Mouse (Mus musculus): ENCODE measurements around the gene Dnm3. TPM values are rescaled to one million over a fixed set of nuclear protein-coding genes. Genes with fewer than 3 reads are reported as not detected.

Gene Dnm3
- polyA plus RNA-seq, 1 experiment from 2014 or later, result 27.8 TPM

GRCm38 (mm10) chr1:162009086-162009485, 468.7 kb downstream of the Dnm3 start:
- H3K4me3 ChIP-seq, result no peak overlapping the region
- no peaks in the 10 kb centered on the region for H3K27me3 ChIP-seq (replicated peaks)
- ATAC-seq (ENCODE audit: low FRiP score, low read depth), result no peak
- WGBS, result 64% methylated on average over 8 of the region's 8 CpGs
- no peaks in the 10 kb centered on the region for H3K9me3 ChIP-seq
- peaks cover 13% of the 10 kb centered on the region for H3K4me1 ChIP-seq
- peaks cover 2% of the 10 kb centered on the region; the same call in 1 of the 2 replicates for H3K36me3 ChIP-seq
- no peak overlapping the region for H3K9ac ChIP-seq
- H3K4me2 ChIP-seq (replicated peaks), result no peak overlapping the region
- H3K27ac ChIP-seq, result no peak overlapping the region

- Histone ChIP-seq H3K9me3 (no peaks in the 10 kb centered on the region), H3K36me3 (peaks cover 2% of the 10 kb centered on the region; the same call in 1 of the 2 replicates), H3K4me2 (replicated peaks) (no peak overlapping the region), H3K4me3 (no peak overlapping the region), H3K4me1 (peaks cover 13% of the 10 kb centered on the region), H3K27me3 (replicated peaks) (no peaks in the 10 kb centered on the region), H3K27ac (no peak overlapping the region), H3K9ac (no peak overlapping the region)
- 61% methylated on average over 8 of the region's 8 CpGs for WGBS
- ATAC-seq (ENCODE audit: low FRiP score, low read depth), result no peak
These were observed 469.2 kb downstream of the Dnm3 start for GRCm38 (mm10) chr1:162008631-162009067.

GRCm38 (mm10) chr1:162008208-162008607, 469.6 kb downstream of the Dnm3 start:
- Histone ChIP-seq H3K4me2 (replicated peaks) (no peak overlapping the region), H3K4me1 (peaks cover 13% of the 10 kb centered on the region), H3K9ac (no peak overlapping the region), H3K9me3 (no peaks in the 10 kb centered on the region), H3K36me3 (peaks cover 2% of the 10 kb centered on the region; the same call in 1 of the 2 replicates), H3K27ac (no peak overlapping the region), H3K4me3 (no peak overlapping the region), H3K27me3 (replicated peaks) (no peaks in the 10 kb centered on the region)
- 65% methylated on average over 4 of the region's 4 CpGs for WGBS
- no peak for ATAC-seq (ENCODE audit: low FRiP score, low read depth)

- Histone ChIP-seq H3K4me3 (no peak overlapping the region), H3K36me3 (peaks cover 2% of the 10 kb centered on the region; the same call in 1 of the 2 replicates), H3K9ac (no peak overlapping the region), H3K4me1 (peaks cover 13% of the 10 kb centered on the region), H3K4me2 (replicated peaks) (no peak overlapping the region), H3K9me3 (no peaks in the 10 kb centered on the region), H3K27me3 (replicated peaks) (no peaks in the 10 kb centered on the region), H3K27ac (no peak overlapping the region)
- ATAC-seq (ENCODE audit: low FRiP score, low read depth), result no peak
- 78% methylated on average over 9 of the region's 9 CpGs for WGBS
These were observed 471.7 kb downstream of the Dnm3 start for GRCm38 (mm10) chr1:162006109-162006508.

- Histone ChIP-seq H3K27ac (peak overlapping the region; percentile 42), H3K36me3 (no peaks in the 10 kb centered on the region), H3K9me3 (no peaks in the 10 kb centered on the region), H3K9ac (0 out of 2 replicates have a peak overlapping the region, but pooled peaks have one; percentile 5), H3K4me1 (peaks cover 17% of the 10 kb centered on the region), H3K4me2 (replicated peaks) (peak overlapping the region; percentile 28; the same call in 1 of the 2 replicates), H3K4me3 (no peak overlapping the region), H3K27me3 (replicated peaks) (no peaks in the 10 kb centered on the region)
- no peak for ATAC-seq (ENCODE audit: low FRiP score, low read depth)
- WGBS, result 46% methylated on average over 23 of the region's 23 CpGs
These were observed 472.7 kb downstream of the Dnm3 start for GRCm38 (mm10) chr1:162004821-162005770.

- Histone ChIP-seq H3K27me3 (replicated peaks) (no peaks in the 10 kb centered on the region), H3K4me1 (peaks cover 19% of the 10 kb centered on the region), H3K4me3 (no peak overlapping the region), H3K9ac (no peak overlapping the region), H3K9me3 (no peaks in the 10 kb centered on the region), H3K36me3 (no peaks in the 10 kb centered on the region), H3K27ac (peak overlapping the region; percentile 42), H3K4me2 (replicated peaks) (peak overlapping the region; percentile 28; the same call in 1 of the 2 replicates)
- 53% methylated on average over 7 of the region's 7 CpGs for WGBS
- no peak for ATAC-seq (ENCODE audit: low FRiP score, low read depth)
These were observed 473.4 kb downstream of the Dnm3 start for GRCm38 (mm10) chr1:162004518-162004780.

GRCm38 (mm10) chr1:162003729-162004517, 473.9 kb downstream of the Dnm3 start:
- Histone ChIP-seq H3K27ac (peak overlapping the region; percentile 42; the same call in 1 of the 2 replicates), H3K4me2 (replicated peaks) (0 out of 2 replicates have a peak overlapping the region, but pooled peaks have one; percentile 24), H3K4me1 (peaks cover 22% of the 10 kb centered on the region), H3K4me3 (no peak overlapping the region), H3K9ac (no peak overlapping the region), H3K27me3 (replicated peaks) (no peaks in the 10 kb centered on the region), H3K9me3 (no peaks in the 10 kb centered on the region), H3K36me3 (no peaks in the 10 kb centered on the region)
- no peak for ATAC-seq (ENCODE audit: low FRiP score, low read depth)
- 54% methylated on average over 14 of the region's 14 CpGs for WGBS

- 54% methylated on average over 8 of the region's 8 CpGs for WGBS
- ATAC-seq (ENCODE audit: low FRiP score, low read depth), result no peak
- peaks cover 22% of the 10 kb centered on the region for H3K4me1 ChIP-seq
These were observed 476.5 kb downstream of the Dnm3 start for GRCm38 (mm10) chr1:162001328-162001727.

GRCm38 (mm10) chr1:161999882-162000371, 477.9 kb downstream of the Dnm3 start:
- no peak overlapping the region for H3K4me3 ChIP-seq
- peak; percentile 90 for ATAC-seq (ENCODE audit: low FRiP score, low read depth)

More at GRCm38 (mm10) chr1:162001328-162001727, 476.5 kb downstream of the Dnm3 start:
- Histone ChIP-seq H3K4me3 (no peak overlapping the region), H3K27me3 (replicated peaks) (no peaks in the 10 kb centered on the region), H3K9ac (no peak overlapping the region), H3K36me3 (no peaks in the 10 kb centered on the region), H3K4me2 (replicated peaks) (no peak overlapping the region), H3K9me3 (no peaks in the 10 kb centered on the region), H3K27ac (no peak overlapping the region)

GRCm38 (mm10) chr1:161999338-161999737, 478.5 kb downstream of the Dnm3 start:
- peak; percentile 23; the same call in 1 of the 2 replicates for ATAC-seq (ENCODE audit: low FRiP score, low read depth)
- Histone ChIP-seq H3K9ac (no peak overlapping the region; the same call in 1 of the 2 replicates), H3K9me3 (no peaks in the 10 kb centered on the region), H3K36me3 (no peaks in the 10 kb centered on the region), H3K27me3 (replicated peaks) (no peaks in the 10 kb centered on the region), H3K4me2 (replicated peaks) (no peak overlapping the region), H3K4me1 (peaks cover 12% of the 10 kb centered on the region), H3K27ac (peak overlapping the region; percentile 65; the same call in 1 of the 2 replicates), H3K4me3 (no peak overlapping the region)
- whole genome bisulfite sequencing, result 44% methylated on average over 5 of the region's 5 CpGs

More at GRCm38 (mm10) chr1:161999882-162000371, 477.9 kb downstream of the Dnm3 start:
- WGBS, result under 1% methylated on average over 4 of the region's 4 CpGs
- Histone ChIP-seq H3K36me3 (no peaks in the 10 kb centered on the region), H3K27ac (peak overlapping the region; percentile 65), H3K9me3 (no peaks in the 10 kb centered on the region), H3K9ac (no peak overlapping the region), H3K4me1 (peaks cover 18% of the 10 kb centered on the region), H3K27me3 (replicated peaks) (no peaks in the 10 kb centered on the region), H3K4me2 (replicated peaks) (peak overlapping the region; percentile 27; the same call in 1 of the 2 replicates)

- Histone ChIP-seq H3K9me3 (no peaks in the 10 kb centered on the region), H3K27ac (no peak overlapping the region), H3K36me3 (no peaks in the 10 kb centered on the region), H3K27me3 (replicated peaks) (no peaks in the 10 kb centered on the region), H3K4me3 (no peak overlapping the region), H3K4me2 (replicated peaks) (no peak overlapping the region), H3K4me1 (peaks cover 9% of the 10 kb centered on the region), H3K9ac (no peak overlapping the region)
- ATAC-seq (ENCODE audit: low FRiP score, low read depth), result no peak
- WGBS, result 71% methylated on average over 4 of the region's 4 CpGs
These were observed 479.1 kb downstream of the Dnm3 start for GRCm38 (mm10) chr1:161998781-161999180.

GRCm38 (mm10) chr1:161992389-161992788, 485.4 kb downstream of the Dnm3 start:
- Histone ChIP-seq H3K27ac (no peak overlapping the region), H3K4me2 (replicated peaks) (no peak overlapping the region), H3K9ac (no peak overlapping the region), H3K9me3 (no peaks in the 10 kb centered on the region), H3K36me3 (no peaks in the 10 kb centered on the region), H3K27me3 (replicated peaks) (no peaks in the 10 kb centered on the region), H3K4me3 (no peak overlapping the region), H3K4me1 (peaks cover 10% of the 10 kb centered on the region)
- 92% methylated on average over 7 of the region's 7 CpGs for WGBS
- ATAC-seq (ENCODE audit: low FRiP score, low read depth), result no peak

Measured in neural tube, embryonic 12.5 days (tissue).